ENCODE assay signal across 9 mouse cellular contexts in genomic region chr3:142743973-142744898, GRCm38 (mm10). TPM values are rescaled to one million over a fixed set of nuclear protein-coding genes. Genes with fewer than 3 reads are reported as not detected.
A peak's percentile ranks its signal among the peaks of the same experiment; 100 is the strongest.
DNase-seq lines count a peak whose midpoint lies in the region.
"Had no signal": no experiment of that assay in that cellular context is flagged by ENCODE, and none has a peak within 500 bp of the region (broad histone marks: within the 10 kb centered on the region; RNA-seq: fewer than 3 reads in every experiment).

No protein-coding gene starts in this region.

- H3K27ac ChIP-seq in forebrain, embryonic 10.5 days, result no peak overlapping the region
- H3K27ac ChIP-seq: heart, embryonic 15.5 days had no signal

- DNase-seq in right cerebral cortex, postnatal 4 days, result peak; percentile 48
- DNase-seq in right cerebral cortex, adult 18-20 months, result no peak
- DNase-seq in adrenal gland, postnatal 36 days, result peak; percentile 40 to 62
- DNase-seq in forebrain, embryonic 10.5 days (ENCODE audit: extremely low spot score, low spot score), result peak; percentile 51
- DNase-seq in kidney, adult 8-10 months, result peak; percentile 34 to 55
- DNase-seq in lung, postnatal 14 days, result peak; percentile 56
- DNase-seq in spleen, postnatal 10 days (ENCODE audit: low spot score in 2 of 2), result peak; percentile 20 to 62
- DNase-seq in right cerebral cortex, postnatal 36 days (ENCODE audit: low spot score in 2 of 2), result no peak

- no peaks in the 10 kb centered on the region for H3K4me1 ChIP-seq in forebrain, embryonic 10.5 days
- H3K4me1 ChIP-seq: heart, embryonic 15.5 days had no signal

- H3K4me3 ChIP-seq in forebrain, embryonic 10.5 days, result no peak overlapping the region
- H3K4me3 ChIP-seq: heart, embryonic 15.5 days had no signal

- 62% methylated on average over 21 of the region's 21 CpGs for WGBS in forebrain, embryonic 10.5 days

- no peaks in the 10 kb centered on the region for H3K36me3 ChIP-seq in forebrain, embryonic 10.5 days (replicated peaks)
- H3K36me3 ChIP-seq: heart, embryonic 15.5 days had no signal

- H3K9me3 ChIP-seq in forebrain, embryonic 10.5 days, result no peaks in the 10 kb centered on the region
- H3K9me3 ChIP-seq: heart, embryonic 15.5 days had no signal

- no peaks in the 10 kb centered on the region for H3K27me3 ChIP-seq in forebrain, embryonic 10.5 days (ENCODE audit: poor library complexity, severe bottlenecking)
- H3K27me3 ChIP-seq: heart, embryonic 15.5 days had no signal

RNA-seq across cellular contexts. Expression of gene Gtf2b, which starts 20.6 kb away (rescaled TPM):
- 10 to 100 TPM; 65.0 to 65.6 TPM for total RNA-seq in adrenal gland, postnatal 36 days (2021)
- polyA plus RNA-seq in forebrain, embryonic 10.5 days (2016; fragmentation: Nextera tagmentation; extraction: Ambion mirVana), result 87.3 and 88.2 TPM in 2 replicates

RNA-seq across cellular contexts. Expression of gene Kyat3, which starts 43.4 kb away (rescaled TPM):
- 10 to 100 TPM; 15.7 to 36.3 TPM for total RNA-seq in adrenal gland, postnatal 36 days (2021)
- polyA plus RNA-seq in forebrain, embryonic 10.5 days (2016; fragmentation: Nextera tagmentation; extraction: Ambion mirVana), result 11.1 and 13.2 TPM in 2 replicates

Comparison
In these comparisons a context has a peak if more than half of its experiments do, and no peak if none do; other contexts are left out.
1. DNase-seq: peak in right cerebral cortex, postnatal 4 days (single experiment), adrenal gland, postnatal 36 days (2 of 2), forebrain, embryonic 10.5 days (single experiment), kidney, adult 8-10 months (2 of 2), lung, postnatal 14 days (single experiment) and spleen, postnatal 10 days (2 of 2); none in right cerebral cortex, adult 18-20 months (single experiment) and right cerebral cortex, postnatal 36 days (0 of 2).